Mouse (Mus musculus): ENCODE data around the gene Rita1. TPM values are rescaled to one million over a fixed set of nuclear protein-coding genes. Genes with fewer than 3 reads are reported as not detected.
A peak's percentile ranks its signal among the peaks of the same experiment; 100 is the strongest.

Rita1 gene
- polyA plus RNA-seq, 1 experiment from 2014 or later: 6.1 TPM

GRCm38 (mm10) chr5:120600946-120601668 is 11.3 kb downstream of the Rita1 start:
- no peaks in the 10 kb centered on the region for H3K9me3 ChIP-seq (ENCODE audit: control insufficient read depth)
- no peaks in the 10 kb centered on the region for H3K27me3 ChIP-seq (replicated peaks; ENCODE audit: control insufficient read depth, insufficient read depth, low read length)
- no peak overlapping the region for H3K4me2 ChIP-seq (replicated peaks; ENCODE audit: low read depth)
- no peaks in the 10 kb centered on the region for H3K4me1 ChIP-seq (replicated peaks; ENCODE audit: control insufficient read depth, insufficient read depth, low read length)
- H3K27ac ChIP-seq (ENCODE audit: low read depth, low read length): no peak overlapping the region
- peak; percentile 77 for TF ChIP-seq CTCF (IDR thresholded peaks at IDR 0.05; ENCODE audit: low read depth)
- ATAC-seq: no peak
- no peak overlapping the region for H3K4me3 ChIP-seq (ENCODE audit: low read depth, low read length)
- 61% methylated on average over 11 of the region's 11 CpGs for whole genome bisulfite sequencing
- no peak overlapping the region for H3K9ac ChIP-seq (ENCODE audit: low read depth, low read length)
- no peaks in the 10 kb centered on the region for H3K36me3 ChIP-seq (ENCODE audit: control insufficient read depth, insufficient read depth)

- H3K27ac ChIP-seq (ENCODE audit: low read depth, low read length): no peak overlapping the region
Observed at GRCm38 (mm10) chr5:120599625-120600024, 12.8 kb downstream of the Rita1 start.

GRCm38 (mm10) chr5:120594485-120594884 is 17.9 kb downstream of the Rita1 start:
- Histone ChIP-seq H3K27ac (ENCODE audit: low read depth, low read length) (no peak overlapping the region), H3K4me3 (ENCODE audit: low read depth, low read length) (no peak overlapping the region), H3K4me1 (replicated peaks; ENCODE audit: control insufficient read depth, insufficient read depth, low read length) (no peaks in the 10 kb centered on the region), H3K27me3 (replicated peaks; ENCODE audit: control insufficient read depth, insufficient read depth, low read length) (no peaks in the 10 kb centered on the region), H3K36me3 (ENCODE audit: control insufficient read depth, insufficient read depth) (no peaks in the 10 kb centered on the region), H3K9me3 (ENCODE audit: control insufficient read depth) (no peaks in the 10 kb centered on the region), H3K4me2 (replicated peaks; ENCODE audit: low read depth) (no peak overlapping the region), H3K9ac (ENCODE audit: low read depth, low read length) (no peak overlapping the region)
- no peak for ATAC-seq
- WGBS: 88% methylated on average over 6 of the region's 6 CpGs
- TF ChIP-seq CTCF (IDR thresholded peaks at IDR 0.05; ENCODE audit: low read depth): no peak

More at GRCm38 (mm10) chr5:120599625-120600024, 12.8 kb downstream of the Rita1 start:
- Histone ChIP-seq H3K4me2 (replicated peaks; ENCODE audit: low read depth) (no peak overlapping the region), H3K9ac (ENCODE audit: low read depth, low read length) (no peak overlapping the region), H3K27me3 (replicated peaks; ENCODE audit: control insufficient read depth, insufficient read depth, low read length) (no peaks in the 10 kb centered on the region), H3K4me3 (ENCODE audit: low read depth, low read length) (no peak overlapping the region), H3K9me3 (ENCODE audit: control insufficient read depth) (no peaks in the 10 kb centered on the region), H3K36me3 (ENCODE audit: control insufficient read depth, insufficient read depth) (no peaks in the 10 kb centered on the region), H3K4me1 (replicated peaks; ENCODE audit: control insufficient read depth, insufficient read depth, low read length) (no peaks in the 10 kb centered on the region)
- TF ChIP-seq CTCF (IDR thresholded peaks at IDR 0.05; ENCODE audit: low read depth): no peak
- ATAC-seq: no peak
- 82% methylated on average over 6 of the region's 6 CpGs for WGBS

DNA sequence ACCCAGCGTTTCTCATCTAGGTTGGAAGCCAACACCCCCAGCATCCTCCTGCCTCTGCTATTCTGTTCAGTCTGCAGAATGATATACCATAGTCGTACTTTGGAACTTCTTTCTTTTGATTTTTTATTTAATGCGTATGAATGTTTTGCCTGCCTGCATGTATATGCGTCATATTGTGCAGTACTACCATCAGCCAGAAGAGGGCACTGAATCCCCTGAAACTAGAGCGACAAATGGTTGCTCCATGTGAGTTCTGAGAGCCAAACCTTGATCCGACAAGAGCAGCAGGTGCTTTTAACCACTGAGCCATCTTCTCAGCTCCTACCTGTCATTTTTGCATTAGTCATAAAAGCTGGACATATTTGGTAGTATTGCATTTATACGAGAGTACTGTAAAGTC is 20.2 kb downstream of the Rita1 start:
- Histone ChIP-seq H3K9me3 (ENCODE audit: control insufficient read depth) (no peaks in the 10 kb centered on the region), H3K9ac (ENCODE audit: low read depth, low read length) (no peak overlapping the region), H3K4me2 (replicated peaks; ENCODE audit: low read depth) (no peak overlapping the region), H3K27me3 (replicated peaks; ENCODE audit: control insufficient read depth, insufficient read depth, low read length) (no peaks in the 10 kb centered on the region), H3K27ac (ENCODE audit: low read depth, low read length) (no peak overlapping the region), H3K36me3 (ENCODE audit: control insufficient read depth, insufficient read depth) (no peaks in the 10 kb centered on the region), H3K4me3 (ENCODE audit: low read depth, low read length) (no peak overlapping the region), H3K4me1 (replicated peaks; ENCODE audit: control insufficient read depth, insufficient read depth, low read length) (0 out of 2 replicates have a peak, but pooled peaks cover 4% of the 10 kb centered on the region)
- no peak for ATAC-seq
- TF ChIP-seq CTCF (IDR thresholded peaks at IDR 0.05; ENCODE audit: low read depth): peak; percentile 58
- WGBS: 74% methylated on average over 7 of the region's 7 CpGs

DNA sequence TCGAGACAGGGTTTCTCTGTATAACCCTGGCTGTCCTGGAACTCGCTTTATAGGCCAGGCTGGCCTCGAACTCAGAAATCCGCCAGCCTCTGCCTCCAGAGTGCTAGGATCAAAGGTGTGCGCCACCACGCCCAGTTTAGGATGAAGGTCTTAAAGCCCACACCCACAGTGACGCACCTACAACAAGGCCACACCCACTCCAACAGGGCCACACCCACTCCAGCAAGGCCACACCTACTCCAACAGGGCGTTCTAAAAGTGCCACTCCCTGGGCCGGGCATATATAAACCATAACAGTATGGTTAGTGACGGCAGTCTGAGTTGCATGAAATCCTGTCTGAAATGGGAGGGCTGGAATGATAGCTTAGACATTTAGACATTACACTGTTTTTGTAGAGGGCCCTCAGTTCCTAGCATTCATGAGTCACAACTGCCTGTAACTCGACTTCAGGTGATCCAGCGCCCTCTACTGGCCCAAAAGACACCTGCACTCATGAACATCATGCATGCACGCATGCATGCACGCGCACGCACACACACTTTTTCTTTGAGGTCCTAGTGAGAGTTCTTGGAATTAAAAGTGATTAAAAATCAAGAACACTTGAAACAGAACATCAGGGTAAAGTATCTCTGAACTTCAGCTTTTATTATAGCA is 21.9 kb downstream of the Rita1 start:
- Histone ChIP-seq H3K9ac (ENCODE audit: low read depth, low read length) (no peak overlapping the region), H3K9me3 (ENCODE audit: control insufficient read depth) (no peaks in the 10 kb centered on the region), H3K27ac (ENCODE audit: low read depth, low read length) (no peak overlapping the region), H3K4me2 (replicated peaks; ENCODE audit: low read depth) (no peak overlapping the region), H3K4me3 (ENCODE audit: low read depth, low read length) (no peak overlapping the region), H3K4me1 (replicated peaks; ENCODE audit: control insufficient read depth, insufficient read depth, low read length) (peaks cover 8% of the 10 kb centered on the region), H3K36me3 (ENCODE audit: control insufficient read depth, insufficient read depth) (no peaks in the 10 kb centered on the region), H3K27me3 (replicated peaks; ENCODE audit: control insufficient read depth, insufficient read depth, low read length) (no peaks in the 10 kb centered on the region)
- no peak for ATAC-seq
- 66% methylated on average over 16 of the region's 16 CpGs for WGBS
- TF ChIP-seq CTCF (IDR thresholded peaks at IDR 0.05; ENCODE audit: low read depth): peak; percentile 76

GRCm38 (mm10) chr5:120588569-120589094 is 23.8 kb downstream of the Rita1 start, which contains the start of the genes Tpcn1 and Iqcd:
Tpcn1 (minus strand) TSS chr5:120588673.
Iqcd (plus strand) TSS chr5:120589016.
- peak; percentile 42; the same call in 1 of the 2 replicates for TF ChIP-seq CTCF (IDR thresholded peaks at IDR 0.05; ENCODE audit: low read depth)
- peak within 1 kb of the TSS; percentile 91 for H3K4me2 ChIP-seq (replicated peaks; ENCODE audit: low read depth)
- peaks cover 8% of the 10 kb centered on the region; the same call in 1 of the 2 replicates for H3K36me3 ChIP-seq (ENCODE audit: control insufficient read depth, insufficient read depth)
- H3K4me3 ChIP-seq (ENCODE audit: low read depth, low read length): peak within 1 kb of the TSS; percentile 84
- no peaks in the 10 kb centered on the region for H3K9me3 ChIP-seq (ENCODE audit: control insufficient read depth)
- under 1% methylated on average over 35 of the region's 35 CpGs for WGBS
- H3K9ac ChIP-seq (ENCODE audit: low read depth, low read length): peak within 1 kb of the TSS; percentile 71
- ATAC-seq: peak; percentile 94
- no peaks in the 10 kb centered on the region for H3K27me3 ChIP-seq (replicated peaks; ENCODE audit: control insufficient read depth, insufficient read depth, low read length)
- H3K4me1 ChIP-seq (replicated peaks; ENCODE audit: control insufficient read depth, insufficient read depth, low read length): peaks cover 9% of the 10 kb centered on the region
- peak within 1 kb of the TSS; percentile 88 for H3K27ac ChIP-seq (ENCODE audit: low read depth, low read length)
